Mouse (Mus musculus): ENCODE data around the gene Traf3ip2.

Traf3ip2 gene

DNA sequence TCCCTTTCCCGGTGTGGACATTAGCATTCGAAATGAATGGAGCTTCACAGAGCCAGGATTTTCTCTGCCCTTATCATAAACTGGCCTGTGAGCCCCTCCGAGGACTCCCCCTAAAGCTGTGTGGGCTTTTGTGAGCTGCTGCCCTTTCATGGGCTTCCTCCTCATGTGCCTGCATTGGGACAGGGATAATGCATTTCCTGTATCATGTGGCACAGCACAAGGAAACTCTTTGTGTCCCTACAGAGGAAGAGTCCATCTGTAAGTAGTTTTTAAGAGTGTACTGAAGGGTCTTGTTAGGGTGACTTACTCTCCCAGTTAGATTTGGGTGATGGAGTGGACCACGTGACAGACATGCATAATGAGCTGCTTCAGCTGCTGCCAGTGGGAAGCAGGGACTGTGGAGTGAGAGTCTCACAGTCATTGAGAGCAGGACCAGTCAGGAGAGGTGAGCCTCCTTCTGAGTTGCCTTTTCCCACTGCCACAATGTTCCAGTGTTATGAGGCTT lies 59.9 kb downstream of the Traf3ip2 start:
- DNase-seq (ENCODE audit: low read depth in 1 of 2, low spot score in 2 of 2), result no peak

- no peak for DNase-seq (ENCODE audit: low read depth in 1 of 2, low spot score in 2 of 2)
These were observed 61.4 kb downstream of the Traf3ip2 start for GRCm38 (mm10) chr10:39674106-39674505.

DNA sequence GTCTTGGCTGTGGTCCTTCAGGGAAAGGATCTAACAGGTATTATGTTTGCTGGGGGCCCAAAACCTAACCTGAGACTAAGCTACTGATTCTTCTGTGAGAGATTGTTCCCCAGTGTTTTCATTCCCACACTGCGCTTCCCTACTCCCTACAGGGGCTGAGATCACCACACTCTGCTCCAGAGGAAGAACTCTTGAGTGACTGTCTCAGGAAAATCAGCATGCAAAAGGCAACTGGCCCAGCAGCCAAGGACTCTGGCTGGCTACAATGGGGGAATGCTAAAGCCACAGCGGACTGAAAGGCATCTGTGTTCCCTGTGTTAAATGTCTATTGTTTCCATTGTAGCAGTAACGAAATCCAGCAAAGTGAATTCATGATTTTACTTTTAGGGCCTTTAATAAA lies 62.0 kb downstream of the Traf3ip2 start:
- no peak for DNase-seq (ENCODE audit: low read depth in 1 of 2, low spot score in 2 of 2)

DNA sequence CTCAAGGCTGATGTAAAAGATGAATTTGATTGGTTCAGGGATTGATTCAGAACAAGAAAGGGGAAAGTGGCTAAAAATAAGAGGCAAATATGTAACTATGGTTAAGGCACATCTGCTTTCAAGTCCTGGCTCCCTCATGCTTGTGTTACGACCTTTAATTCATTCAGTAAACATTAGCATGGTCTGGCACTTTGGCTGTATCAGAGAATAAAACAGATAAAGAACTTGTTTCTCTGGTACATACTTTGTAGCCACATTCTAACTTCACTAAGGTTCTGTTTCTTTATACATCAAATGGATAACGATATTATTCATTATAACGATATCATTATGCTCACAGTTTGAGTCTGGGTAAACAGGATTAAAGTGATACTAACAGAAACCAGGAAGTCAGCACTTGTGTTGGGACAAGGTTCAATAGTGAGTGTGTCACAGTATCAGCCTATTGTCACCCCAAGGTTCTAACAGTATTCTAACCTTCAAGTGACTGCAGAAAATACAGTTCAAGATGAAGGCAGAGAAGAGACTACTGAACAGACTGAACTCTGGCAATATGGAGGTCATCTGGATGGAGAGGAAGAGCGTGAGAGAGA lies 65.6 kb downstream of the Traf3ip2 start:
- DNase-seq (ENCODE audit: low read depth in 1 of 2, low spot score in 2 of 2), result no peak

DNA sequence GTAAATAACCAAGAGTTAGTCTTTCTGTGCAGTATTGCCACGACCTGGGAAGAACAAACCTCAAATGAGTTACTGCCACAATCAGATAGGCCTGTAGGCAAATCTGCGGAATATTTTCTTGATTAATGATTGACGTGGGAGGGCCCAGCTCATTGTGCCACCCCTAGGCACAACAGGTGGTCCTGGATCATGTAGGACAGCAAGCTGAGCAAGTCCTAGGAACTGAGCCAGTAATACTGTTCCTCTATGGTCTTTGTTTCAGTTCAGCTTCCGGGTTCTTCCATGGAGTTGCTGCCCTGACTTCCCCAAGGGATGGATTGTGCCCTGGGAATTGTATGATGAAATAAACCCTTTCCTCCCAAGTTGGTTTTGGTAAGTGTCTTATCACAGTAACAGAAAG lies 68.3 kb downstream of the Traf3ip2 start:
- no peak for DNase-seq (ENCODE audit: low read depth in 1 of 2, low spot score in 2 of 2)

DNA sequence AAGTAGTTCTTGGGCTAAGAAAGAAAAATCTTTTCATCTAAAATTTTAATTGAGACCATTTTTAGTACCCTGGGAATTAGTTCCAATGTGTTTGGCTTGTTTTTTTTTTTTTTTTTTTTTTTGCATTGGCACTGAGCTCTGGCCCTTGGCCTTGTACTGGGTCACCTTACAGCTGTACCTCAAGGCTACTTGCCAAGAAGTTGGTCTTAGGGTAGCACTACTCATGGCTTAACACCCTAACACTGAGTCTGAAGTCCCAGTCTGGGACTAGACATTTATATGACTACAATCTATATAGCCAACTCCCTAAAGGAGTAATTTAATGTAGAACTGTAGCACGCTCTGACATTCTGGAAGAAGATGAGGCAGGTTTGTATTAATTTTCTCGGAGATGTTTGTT lies 69.8 kb downstream of the Traf3ip2 start:
- no peak for DNase-seq (ENCODE audit: low read depth in 1 of 2, low spot score in 2 of 2)

GRCm38 (mm10) chr10:39683481-39683880 lies 70.7 kb downstream of the Traf3ip2 start:
- no peak for DNase-seq (ENCODE audit: low read depth in 1 of 2, low spot score in 2 of 2)

DNA sequence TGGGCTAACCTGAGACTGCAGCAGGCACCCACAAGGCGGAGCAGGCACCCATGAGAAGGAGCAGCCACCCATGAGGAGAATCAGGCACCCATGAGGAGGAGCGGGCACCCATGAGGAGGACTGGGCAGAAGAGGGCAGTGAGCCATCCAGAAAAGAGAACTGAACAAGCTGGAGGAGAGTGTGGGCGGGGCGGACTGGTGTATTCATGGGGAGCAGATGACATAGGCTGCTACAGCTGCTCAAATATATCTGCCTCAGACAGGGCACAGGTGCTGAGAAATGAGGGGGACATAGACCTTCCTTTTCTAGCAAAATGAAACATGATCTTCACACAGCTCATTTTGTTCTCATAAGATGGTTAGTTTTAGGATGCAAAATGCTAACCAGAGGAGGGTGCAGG lies 74.1 kb downstream of the Traf3ip2 start:
- DNase-seq (ENCODE audit: low read depth in 1 of 2, low spot score in 2 of 2), result no peak

DNA sequence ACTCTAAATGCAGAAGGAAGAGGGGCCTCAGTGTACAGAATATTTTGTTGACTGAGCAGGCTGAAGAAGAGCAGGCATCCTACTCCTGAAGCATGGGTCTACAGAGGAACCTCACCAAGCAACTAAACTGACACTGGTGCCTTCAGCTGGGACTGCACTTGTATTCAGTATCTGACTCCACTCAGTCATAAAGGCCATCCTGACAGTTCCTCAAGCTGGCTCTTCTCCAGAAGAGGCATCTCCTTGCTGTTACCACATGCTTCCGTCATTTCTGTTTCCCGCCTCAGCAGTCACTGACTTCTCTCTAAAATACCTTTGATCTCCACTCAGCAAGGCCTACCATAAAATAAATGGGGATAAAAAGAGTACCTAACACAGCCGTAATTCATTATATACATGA lies 75.1 kb downstream of the Traf3ip2 start:
- no peak for DNase-seq (ENCODE audit: low read depth in 1 of 2, low spot score in 2 of 2)

DNA sequence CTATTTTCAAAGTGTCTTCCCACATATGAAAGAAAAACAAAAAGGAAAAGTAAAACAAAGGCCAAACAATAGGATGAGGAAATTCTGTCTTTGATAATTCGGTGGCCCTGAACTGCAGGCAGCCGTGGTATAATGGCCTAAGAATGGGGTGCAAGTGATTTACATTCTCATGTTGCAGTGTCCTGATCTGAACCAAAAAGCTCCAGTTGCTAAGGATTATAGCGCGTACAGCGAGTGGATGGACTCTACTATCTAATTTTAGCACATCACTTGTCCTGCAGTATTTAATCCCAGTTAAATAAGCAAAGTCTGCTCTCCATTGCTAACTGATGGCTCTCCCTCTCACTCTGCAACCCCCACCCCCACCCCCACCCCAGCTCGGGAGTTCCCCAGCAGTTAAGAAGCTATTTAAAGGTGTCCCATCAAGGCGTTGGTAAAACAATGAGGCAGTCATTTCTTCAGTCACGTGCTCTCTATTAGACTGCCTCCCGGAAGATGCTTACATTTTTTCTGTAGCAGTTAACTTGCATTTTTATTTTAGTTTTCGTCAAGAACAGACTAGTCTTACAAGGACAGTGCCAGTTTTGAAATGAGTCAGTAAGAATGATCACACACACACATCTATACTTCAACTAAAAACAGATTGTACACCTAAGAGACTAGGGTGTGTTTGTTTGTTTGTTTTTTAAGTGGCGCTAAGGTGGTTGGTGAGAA lies 78.8 kb downstream of the Traf3ip2 start:
- DNase-seq (ENCODE audit: low read depth in 1 of 2, low spot score in 2 of 2), result no peak

DNA sequence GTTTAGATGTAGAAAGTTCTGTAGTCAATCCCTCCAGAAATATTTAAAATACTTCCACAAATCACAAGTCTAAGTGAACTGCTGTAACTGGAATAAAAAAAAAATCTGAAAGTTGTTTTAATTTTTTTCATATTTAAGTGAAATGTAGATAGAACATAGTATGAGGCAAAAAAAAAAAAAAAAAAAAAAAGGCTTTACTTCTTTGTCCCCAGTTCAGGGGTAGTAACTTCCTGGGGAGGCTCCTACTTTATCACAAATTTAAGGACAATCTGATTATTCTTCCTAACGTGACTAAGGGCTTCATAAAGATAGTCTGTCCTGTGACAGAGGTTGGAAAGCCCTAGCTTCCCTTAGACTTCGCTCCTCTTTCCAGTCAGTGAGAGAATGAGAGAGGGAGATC lies 79.4 kb downstream of the Traf3ip2 start:
- no peak for DNase-seq (ENCODE audit: low read depth in 1 of 2, low spot score in 2 of 2)
